Mouse (Mus musculus) spleen, postnatal 36 days (tissue): ENCODE measurements around the gene St6galnac1.

ENCODE experiments used
- DNase-seq, 2 experiments: peaks; one replicate each; pipeline ENCODE4 v3.0.0; 2022; ENCODE audit warnings: low spot score in 2 of 2, mixed read lengths in 1 of 2

St6galnac1 gene

GRCm38 (mm10) chr11:116726156-116726555 lies 49.2 kb downstream of the St6galnac1 start:
- no peak for DNase-seq

- no peak for DNase-seq
Observed at GRCm38 (mm10) chr11:116725031-116725948, 50.0 kb downstream of the St6galnac1 start.

DNA sequence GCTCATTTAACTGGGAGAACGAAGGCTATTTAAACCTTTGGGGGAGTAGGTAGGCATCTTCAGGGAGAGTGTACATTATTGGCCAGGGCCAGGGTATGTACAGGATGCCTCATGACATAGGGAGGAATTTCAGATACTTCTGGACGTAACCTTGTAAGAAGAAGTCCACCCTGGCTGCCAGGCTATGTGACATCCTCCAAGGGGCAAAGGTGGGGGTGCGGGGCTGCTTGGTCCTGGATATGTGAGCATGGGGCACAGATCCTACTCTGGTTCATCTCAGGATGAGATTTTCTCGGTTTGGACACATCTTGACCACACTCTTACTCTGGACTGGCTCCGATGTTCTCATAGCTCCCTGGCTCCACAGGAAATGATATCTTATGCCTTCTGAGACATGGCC lies 52.2 kb downstream of the St6galnac1 start:
- no peak for DNase-seq

DNA sequence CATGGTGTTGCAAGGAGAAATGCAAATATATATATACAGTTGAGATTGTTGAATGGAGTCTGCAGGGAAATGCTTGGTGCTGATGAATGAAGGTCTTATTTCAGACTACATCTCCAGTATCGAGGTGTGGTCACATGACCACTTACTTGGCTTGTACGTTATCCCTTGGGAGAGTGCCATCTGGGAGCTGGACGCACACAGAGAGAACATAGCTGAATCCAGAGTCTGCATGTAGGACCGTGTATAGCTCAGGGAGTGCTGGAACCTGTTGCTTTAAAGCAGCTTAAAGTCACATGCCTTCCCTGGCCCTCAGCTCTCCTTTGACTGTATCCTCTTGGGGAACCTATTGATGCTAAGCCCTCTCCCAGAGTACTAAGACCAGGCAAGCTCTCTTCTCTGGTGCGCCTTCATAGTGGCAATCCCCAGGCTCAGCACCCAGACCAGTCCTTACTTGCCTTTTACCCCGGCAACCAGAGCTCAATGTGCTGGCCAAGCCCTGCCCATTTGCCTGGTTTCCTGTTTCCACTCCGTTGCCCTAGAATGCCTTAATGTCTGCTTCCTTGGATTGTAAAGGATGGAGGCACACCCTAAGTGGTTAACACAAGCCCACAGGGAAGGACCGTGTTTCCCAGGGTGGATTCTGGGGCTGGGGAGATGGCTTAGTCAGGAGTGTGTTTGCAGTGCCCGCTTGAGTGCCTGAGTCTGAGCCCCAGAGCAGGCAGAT lies 53.6 kb downstream of the St6galnac1 start:
- no peak for DNase-seq

- DNase-seq = no peak
Observed at GRCm38 (mm10) chr11:116720319-116720865, 54.9 kb downstream of the St6galnac1 start.
